Mouse (Mus musculus): ENCODE results near the gene Pgc. TPM values are rescaled to one million over a fixed set of nuclear protein-coding genes. Genes with fewer than 3 reads are reported as not detected.

Pgc gene
- total and polyA plus RNA-seq, 2 experiments from 2014 or later = not detected

DNA sequence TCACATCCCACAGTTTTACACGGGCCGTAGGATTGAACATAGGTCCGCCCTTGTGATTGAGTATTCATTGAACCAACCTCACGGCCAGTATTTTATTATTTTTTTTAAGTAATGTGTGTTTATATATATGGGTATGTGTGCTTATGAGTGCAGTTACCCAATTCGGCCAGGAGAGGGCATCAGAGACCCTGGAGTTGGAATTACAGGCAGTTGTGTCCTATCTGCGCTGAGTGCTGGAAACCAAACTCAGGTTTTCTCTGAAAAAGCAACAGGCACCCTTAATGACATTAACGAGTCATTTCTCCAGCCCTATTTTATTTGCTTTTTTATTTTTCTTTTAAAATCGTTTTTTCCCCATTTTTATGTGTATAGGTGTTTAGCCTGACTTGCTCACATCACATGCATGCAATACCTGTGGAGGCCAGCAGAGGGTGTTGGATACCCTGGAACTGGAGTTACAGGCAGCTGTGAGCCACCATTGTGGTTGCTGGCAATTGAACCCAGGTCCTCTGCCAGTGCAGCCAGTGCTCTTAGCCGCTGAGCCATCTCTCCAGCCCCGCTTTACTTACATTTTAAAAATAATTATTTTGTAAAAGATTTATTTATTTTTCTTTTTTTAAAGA, 18.2 kb downstream of the Pgc start:
- Histone ChIP-seq H3K27me3 (ENCODE audit: control insufficient read depth, insufficient read depth, low read length) (no peaks in the 10 kb centered on the region), H3K9ac (replicated peaks; ENCODE audit: low read depth, low read length) (no peak overlapping the region), H3K27ac (ENCODE audit: low read depth) (no peak overlapping the region), H3K4me1 (ENCODE audit: control insufficient read depth, insufficient read depth) (peaks cover 31% of the 10 kb centered on the region; the same call in 1 of the 2 replicates), H3K36me3 (replicated peaks; ENCODE audit: control insufficient read depth, insufficient read depth, low read length) (no peaks in the 10 kb centered on the region), H3K9me3 (replicated peaks; ENCODE audit: control insufficient read depth, low read length) (0 out of 2 replicates have a peak, but pooled peaks cover 6% of the 10 kb centered on the region), H3K4me3 (ENCODE audit: low read depth, low read length) (no peak overlapping the region), H3K4me2 (ENCODE audit: low read depth, low read length) (no peak overlapping the region)
- ATAC-seq (ENCODE audit: insufficient read depth, low read depth) (no peak), DNase-seq (ENCODE audit: low spot score) (no peak)
- 90% methylated on average over 10 of the region's 10 CpGs for WGBS
- peak; percentile 28 for TF ChIP-seq CTCF (IDR thresholded peaks at IDR 0.05; ENCODE audit: low read depth)
- TF ChIP-seq EP300 (IDR thresholded peaks at IDR 0.05; ENCODE audit: low read depth) = no peak

DNA sequence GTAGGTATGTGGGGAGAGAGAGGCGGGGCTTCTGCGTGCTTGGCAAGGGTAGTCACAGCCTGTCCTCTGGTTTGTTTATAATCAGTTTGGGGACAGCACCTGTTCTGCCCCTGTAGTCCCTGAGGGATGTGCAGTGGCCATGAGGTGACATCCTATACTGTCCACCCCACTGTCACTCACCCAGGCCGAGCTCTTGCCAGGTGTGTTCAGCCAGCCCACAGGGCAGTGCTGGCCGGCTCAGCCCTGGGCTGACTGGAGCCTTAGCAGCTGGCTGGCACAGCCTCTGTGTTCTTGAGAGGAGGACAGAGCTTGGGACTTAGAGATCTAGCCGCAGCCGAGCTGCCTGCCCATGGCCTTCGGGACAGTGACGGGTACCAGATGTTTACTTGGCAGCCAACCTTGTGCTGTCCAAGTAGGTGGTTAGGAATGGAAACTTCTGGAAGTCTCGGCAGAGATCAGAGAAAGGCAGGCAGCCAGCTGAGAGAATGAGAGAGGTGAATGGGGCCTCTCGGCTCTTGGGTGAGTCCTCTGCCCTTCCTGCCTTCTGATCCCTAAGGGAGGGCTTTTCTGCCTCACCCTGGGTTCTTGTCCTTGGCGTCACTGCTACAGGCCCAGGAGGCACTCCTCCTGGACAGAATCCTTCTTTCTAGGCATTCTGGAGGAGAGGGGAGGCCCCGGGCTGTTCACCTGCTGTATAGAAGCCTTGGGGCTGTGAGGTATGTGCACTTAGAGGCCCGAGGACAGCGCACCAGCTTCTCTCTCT, 22.3 kb downstream of the Pgc start:
- Histone ChIP-seq H3K9ac (replicated peaks; ENCODE audit: low read depth, low read length) (no peak overlapping the region), H3K36me3 (replicated peaks; ENCODE audit: control insufficient read depth, insufficient read depth, low read length) (peaks cover 8% of the 10 kb centered on the region; the same call in 1 of the 2 replicates), H3K4me3 (ENCODE audit: low read depth, low read length) (no peak overlapping the region), H3K4me2 (ENCODE audit: low read depth, low read length) (no peak overlapping the region), H3K4me1 (ENCODE audit: control insufficient read depth, insufficient read depth) (peaks cover 23% of the 10 kb centered on the region; the same call in 1 of the 2 replicates), H3K9me3 (replicated peaks; ENCODE audit: control insufficient read depth, low read length) (0 out of 2 replicates have a peak, but pooled peaks cover 6% of the 10 kb centered on the region), H3K27me3 (ENCODE audit: control insufficient read depth, insufficient read depth, low read length) (no peaks in the 10 kb centered on the region), H3K27ac (ENCODE audit: low read depth) (peak overlapping the region; percentile 70)
- DNase-seq (ENCODE audit: low spot score) (no peak), ATAC-seq (ENCODE audit: insufficient read depth, low read depth) (peak; percentile 45; the same call in 1 of the 2 replicates)
- TF ChIP-seq EP300 (IDR thresholded peaks at IDR 0.05; ENCODE audit: low read depth) (no peak), CTCF (IDR thresholded peaks at IDR 0.05; ENCODE audit: low read depth) (no peak)
- WGBS = 33% methylated on average over 14 of the region's 14 CpGs

DNA sequence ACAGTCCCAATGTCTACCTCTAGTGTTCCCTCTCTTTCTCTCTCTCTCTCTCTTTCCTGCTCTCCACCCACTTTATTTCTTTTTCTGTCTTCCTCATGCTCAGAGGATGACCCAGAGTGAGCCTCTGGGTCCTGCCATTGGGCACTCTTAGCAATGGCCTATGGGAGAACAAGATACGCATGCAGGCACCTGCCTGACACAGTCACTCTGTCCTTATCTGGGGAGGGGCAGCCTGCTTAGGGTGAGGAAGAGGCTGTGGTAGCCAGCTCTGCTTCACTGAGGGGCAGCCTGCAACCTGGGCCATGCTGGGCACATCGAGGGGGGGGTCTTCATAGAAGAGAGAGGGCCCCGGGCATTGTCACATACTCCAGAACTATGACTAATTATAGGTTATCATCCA, 23.0 kb downstream of the Pgc start:
- DNase-seq (ENCODE audit: low spot score) (no peak), ATAC-seq (ENCODE audit: insufficient read depth, low read depth) (no peak)
- Histone ChIP-seq H3K36me3 (replicated peaks; ENCODE audit: control insufficient read depth, insufficient read depth, low read length) (peaks cover 8% of the 10 kb centered on the region; the same call in 1 of the 2 replicates), H3K4me1 (ENCODE audit: control insufficient read depth, insufficient read depth) (peaks cover 23% of the 10 kb centered on the region; the same call in 1 of the 2 replicates), H3K9me3 (replicated peaks; ENCODE audit: control insufficient read depth, low read length) (0 out of 2 replicates have a peak, but pooled peaks cover 4% of the 10 kb centered on the region), H3K4me3 (ENCODE audit: low read depth, low read length) (no peak overlapping the region), H3K27me3 (ENCODE audit: control insufficient read depth, insufficient read depth, low read length) (no peaks in the 10 kb centered on the region), H3K9ac (replicated peaks; ENCODE audit: low read depth, low read length) (no peak overlapping the region), H3K27ac (ENCODE audit: low read depth) (peak overlapping the region; percentile 70; the same call in 1 of the 2 replicates), H3K4me2 (ENCODE audit: low read depth, low read length) (no peak overlapping the region)
- no peak for TF ChIP-seq EP300 (IDR thresholded peaks at IDR 0.05; ENCODE audit: low read depth)
- no peak for TF ChIP-seq CTCF (IDR thresholded peaks at IDR 0.05; ENCODE audit: low read depth)
- 71% methylated on average over 3 of the region's 3 CpGs for WGBS

DNA sequence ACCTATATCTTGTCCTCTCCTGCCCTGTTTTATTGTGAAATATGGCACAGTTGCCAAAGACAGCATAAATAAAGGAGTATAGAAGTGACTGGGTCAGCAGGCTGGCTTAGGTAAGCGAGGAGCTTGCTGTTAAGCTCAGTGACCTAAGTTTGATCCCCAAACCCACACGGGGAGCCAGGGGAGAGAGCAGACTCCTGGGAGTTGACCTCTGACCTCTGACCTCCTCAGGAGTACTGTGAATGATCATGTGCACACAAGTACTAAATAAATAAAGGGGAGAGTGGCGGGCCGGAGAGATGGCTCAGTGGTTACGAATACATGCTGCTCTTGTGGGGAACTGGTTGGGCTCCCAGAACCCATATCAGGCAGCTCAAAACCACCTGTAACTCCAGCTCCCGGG, 23.5 kb downstream of the Pgc start:
- Histone ChIP-seq H3K4me2 (ENCODE audit: low read depth, low read length) (no peak overlapping the region), H3K4me3 (ENCODE audit: low read depth, low read length) (no peak overlapping the region), H3K9me3 (replicated peaks; ENCODE audit: control insufficient read depth, low read length) (no peaks in the 10 kb centered on the region), H3K4me1 (ENCODE audit: control insufficient read depth, insufficient read depth) (peaks cover 23% of the 10 kb centered on the region; the same call in 1 of the 2 replicates), H3K9ac (replicated peaks; ENCODE audit: low read depth, low read length) (no peak overlapping the region), H3K36me3 (replicated peaks; ENCODE audit: control insufficient read depth, insufficient read depth, low read length) (peaks cover 8% of the 10 kb centered on the region; the same call in 1 of the 2 replicates), H3K27me3 (ENCODE audit: control insufficient read depth, insufficient read depth, low read length) (no peaks in the 10 kb centered on the region), H3K27ac (ENCODE audit: low read depth) (no peak overlapping the region)
- 82% methylated on average over 6 of the region's 6 CpGs for WGBS
- no peak for TF ChIP-seq EP300 (IDR thresholded peaks at IDR 0.05; ENCODE audit: low read depth)
- no peak for TF ChIP-seq CTCF (IDR thresholded peaks at IDR 0.05; ENCODE audit: low read depth)
- DNase-seq (ENCODE audit: low spot score) = no peak
- no peak for ATAC-seq (ENCODE audit: insufficient read depth, low read depth)

DNA sequence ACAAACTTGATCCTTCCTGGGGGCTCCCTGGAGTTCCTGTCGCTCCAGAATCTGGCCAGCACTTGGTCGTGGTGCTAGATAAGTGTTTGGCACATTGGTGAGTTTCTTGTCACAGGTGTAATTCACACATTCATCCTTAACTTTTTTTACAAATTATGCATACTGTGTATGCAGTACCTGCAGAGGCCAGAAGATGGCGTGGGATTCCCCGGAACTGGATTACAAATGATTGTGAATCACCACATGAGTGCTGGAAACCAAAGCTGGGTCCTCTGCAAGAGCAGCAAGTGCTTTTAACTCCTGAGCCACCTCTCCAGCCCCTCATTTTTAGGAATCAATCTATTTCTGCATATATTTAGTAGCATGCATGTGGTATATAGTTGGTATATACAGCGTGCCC, 25.2 kb downstream of the Pgc start:
- no peak overlapping the region for H3K4me2 ChIP-seq (ENCODE audit: low read depth, low read length)
- H3K4me1 ChIP-seq (ENCODE audit: control insufficient read depth, insufficient read depth) = peaks cover 29% of the 10 kb centered on the region
- H3K9ac ChIP-seq (replicated peaks; ENCODE audit: low read depth, low read length) = no peak overlapping the region
- H3K36me3 ChIP-seq (replicated peaks; ENCODE audit: control insufficient read depth, insufficient read depth, low read length) = peaks cover 8% of the 10 kb centered on the region; the same call in 1 of the 2 replicates
- WGBS = 78% methylated on average over 5 of the region's 5 CpGs
- no peaks in the 10 kb centered on the region for H3K9me3 ChIP-seq (replicated peaks; ENCODE audit: control insufficient read depth, low read length)
- no peak for TF ChIP-seq EP300 (IDR thresholded peaks at IDR 0.05; ENCODE audit: low read depth)
- peak; percentile 17; the same call in 1 of the 2 replicates for TF ChIP-seq CTCF (IDR thresholded peaks at IDR 0.05; ENCODE audit: low read depth)
- H3K4me3 ChIP-seq (ENCODE audit: low read depth, low read length) = no peak overlapping the region
- H3K27me3 ChIP-seq (ENCODE audit: control insufficient read depth, insufficient read depth, low read length) = no peaks in the 10 kb centered on the region
- DNase-seq (ENCODE audit: low spot score) = no peak
- no peak for ATAC-seq (ENCODE audit: insufficient read depth, low read depth)
- no peak overlapping the region for H3K27ac ChIP-seq (ENCODE audit: low read depth)

All from heart, postnatal 0 days (tissue).